Mouse (Mus musculus) E14TG2a.4 (cell line): ENCODE measurements around the gene Ppp1r1b.

Experiments used
- H3K27me3 ChIP-seq: 2 replicates; pipeline ENCODE4 v1.6.1; 2014; ENCODE audit warnings: low read length, control low read depth; ENCODE audit not compliant: insufficient read depth
- H3K36me3 ChIP-seq: 2 replicates; pipeline ENCODE4 v1.6.1; 2014; ENCODE audit warnings: low read length, control low read depth; ENCODE audit not compliant: insufficient read depth
- H3K4me1 ChIP-seq: replicated peaks from 2 replicates; pipeline ENCODE4 v1.6.1; 2014; ENCODE audit warnings: low read depth, low read length, control low read depth
- H3K4me3 ChIP-seq: replicated peaks from 2 replicates; pipeline ENCODE4 v1.5.1; 2014; ENCODE audit warnings: mild to moderate bottlenecking, low read length
- H3K9me3 ChIP-seq: 2 replicates; pipeline ENCODE4 v1.6.1; 2014; ENCODE audit warnings: low read length, control low read depth
- CTCF ChIP-seq: conservative IDR thresholded peaks from 2 replicates; pipeline ENCODE4 v1.5.1; 2014; ENCODE audit warnings: low read length
- NANOG ChIP-seq: IDR thresholded peaks from 2 replicates; pipeline ENCODE4 v1.6.1; 2014; ENCODE audit warnings: borderline replicate concordance, low read length, mixed read lengths
- POU5F1 ChIP-seq: IDR thresholded peaks from 2 replicates; pipeline ENCODE4 v1.6.1; 2014; ENCODE audit warnings: low read length, borderline replicate concordance

Ppp1r1b gene

GRCm38 (mm10) chr11:98326741-98327135, 21.5 kb upstream of the Ppp1r1b start:
- peaks cover 54% of the 10 kb centered on the region for H3K4me1 ChIP-seq
- TF ChIP-seq CTCF: no peak
- no peak for TF ChIP-seq NANOG
- no peak for TF ChIP-seq POU5F1
- H3K27me3 ChIP-seq: peaks cover 100% of the 10 kb centered on the region
- peak overlapping the region; percentile 70 for H3K4me3 ChIP-seq
- H3K9me3 ChIP-seq: no peaks in the 10 kb centered on the region
- no peaks in the 10 kb centered on the region for H3K36me3 ChIP-seq

- Histone ChIP-seq H3K27me3 (peaks cover 100% of the 10 kb centered on the region), H3K9me3 (no peaks in the 10 kb centered on the region), H3K36me3 (no peaks in the 10 kb centered on the region), H3K4me1 (peaks cover 54% of the 10 kb centered on the region), H3K4me3 (peak overlapping the region; percentile 70)
- TF ChIP-seq POU5F1 (no peak), CTCF (no peak), NANOG (no peak)
Observed at GRCm38 (mm10) chr11:98327136-98328030, 20.8 kb upstream of the Ppp1r1b start.

GRCm38 (mm10) chr11:98328031-98328370, 20.2 kb upstream of the Ppp1r1b start:
- H3K27me3 ChIP-seq: peaks cover 100% of the 10 kb centered on the region
- peak overlapping the region; percentile 70 for H3K4me3 ChIP-seq
- TF ChIP-seq CTCF (no peak), POU5F1 (no peak), NANOG (no peak)
- H3K4me1 ChIP-seq: peaks cover 51% of the 10 kb centered on the region
- no peaks in the 10 kb centered on the region for H3K9me3 ChIP-seq
- H3K36me3 ChIP-seq: no peaks in the 10 kb centered on the region

GRCm38 (mm10) chr11:98328371-98329069, 19.7 kb upstream of the Ppp1r1b start:
- Histone ChIP-seq H3K4me3 (peak overlapping the region; percentile 70), H3K27me3 (peaks cover 100% of the 10 kb centered on the region), H3K36me3 (no peaks in the 10 kb centered on the region), H3K9me3 (no peaks in the 10 kb centered on the region), H3K4me1 (peaks cover 51% of the 10 kb centered on the region)
- TF ChIP-seq CTCF: no peak
- TF ChIP-seq POU5F1: no peak
- no peak for TF ChIP-seq NANOG

- Histone ChIP-seq H3K9me3 (no peaks in the 10 kb centered on the region), H3K4me3 (peak within 1 kb of the TSS; percentile 70), H3K27me3 (peaks cover 100% of the 10 kb centered on the region), H3K36me3 (no peaks in the 10 kb centered on the region), H3K4me1 (peaks cover 50% of the 10 kb centered on the region)
- no peak for TF ChIP-seq CTCF
- no peak for TF ChIP-seq NANOG
- TF ChIP-seq POU5F1: no peak
Observed at GRCm38 (mm10) chr11:98329081-98329959, 18.9 kb upstream of the Ppp1r1b start, which contains the start of gene Neurod2. TSS of gene Neurod2 (minus strand) at chr11:98329648.

GRCm38 (mm10) chr11:98329960-98330744, 18.1 kb upstream of the Ppp1r1b start:
- H3K27me3 ChIP-seq: peaks cover 100% of the 10 kb centered on the region
- peaks cover 55% of the 10 kb centered on the region for H3K4me1 ChIP-seq
- H3K4me3 ChIP-seq: peak overlapping the region; percentile 70; the same call in 1 of the 2 replicates
- no peaks in the 10 kb centered on the region for H3K36me3 ChIP-seq
- no peaks in the 10 kb centered on the region for H3K9me3 ChIP-seq
- TF ChIP-seq NANOG: no peak
- no peak for TF ChIP-seq CTCF
- TF ChIP-seq POU5F1: no peak

- H3K9me3 ChIP-seq: no peaks in the 10 kb centered on the region
- no peak overlapping the region for H3K4me3 ChIP-seq
- peaks cover 100% of the 10 kb centered on the region for H3K27me3 ChIP-seq
- TF ChIP-seq CTCF: no peak
- TF ChIP-seq POU5F1: no peak
- no peak for TF ChIP-seq NANOG
- H3K36me3 ChIP-seq: no peaks in the 10 kb centered on the region
- peaks cover 55% of the 10 kb centered on the region for H3K4me1 ChIP-seq
Observed at GRCm38 (mm10) chr11:98330745-98331204, 17.4 kb upstream of the Ppp1r1b start.
